Mouse (Mus musculus) adrenal gland, postnatal 10 days (tissue): ENCODE measurements at regions not wholly inside any gene's neighbourhood (a gene's known extent, or its start where the extent isn't known, plus 50 kb on each side); places are given as distances from the start of the nearest gene placed in this dataset.

Source experiments
- DNase-seq: peaks from one replicate; pipeline ENCODE4 v3.0.0; 2021; ENCODE audit warnings: mixed read lengths

- no peak for DNase-seq
Measured at GRCm38 (mm10) chr4:106043661-106044060, 254.0 kb downstream of the Gm12728 start.

- no peak for DNase-seq
Measured at GRCm38 (mm10) chr4:106048053-106048452, 258.4 kb downstream of the Gm12728 start.

GRCm38 (mm10) chr4:106048797-106049196 lies 259.1 kb downstream of the Gm12728 start:
- no peak for DNase-seq

GRCm38 (mm10) chr4:106049880-106050279 lies 260.2 kb downstream of the Gm12728 start:
- DNase-seq, result no peak

- peak; percentile 49 for DNase-seq
Measured at GRCm38 (mm10) chr4:106050297-106050696, 260.6 kb downstream of the Gm12728 start.

GRCm38 (mm10) chr4:106053496-106053895 lies 262.5 kb upstream of the Usp24 start:
- DNase-seq, result no peak

GRCm38 (mm10) chr4:106054324-106054723 lies 261.7 kb upstream of the Usp24 start:
- peak; percentile 15 for DNase-seq

GRCm38 (mm10) chr4:106062651-106063050 lies 253.4 kb upstream of the Usp24 start:
- DNase-seq, result no peak

GRCm38 (mm10) chr4:106063851-106064382 lies 252.1 kb upstream of the Usp24 start:
- DNase-seq, result no peak

- no peak for DNase-seq
Measured at GRCm38 (mm10) chr4:106067023-106067422, 249.0 kb upstream of the Usp24 start.

GRCm38 (mm10) chr4:106083546-106083945 lies 232.5 kb upstream of the Usp24 start:
- DNase-seq, result no peak

GRCm38 (mm10) chr4:106091927-106092675 lies 223.9 kb upstream of the Usp24 start:
- DNase-seq, result no peak

GRCm38 (mm10) chr4:106092676-106093070 lies 223.3 kb upstream of the Usp24 start:
- no peak for DNase-seq

GRCm38 (mm10) chr4:106093252-106093651 lies 222.8 kb upstream of the Usp24 start:
- DNase-seq, result peak; percentile 15

GRCm38 (mm10) chr4:106094882-106095556 lies 221.0 kb upstream of the Usp24 start:
- peak; percentile 51 for DNase-seq

GRCm38 (mm10) chr4:106096130-106096529 lies 219.9 kb upstream of the Usp24 start:
- DNase-seq, result no peak

- peak; percentile 25 for DNase-seq
Measured at GRCm38 (mm10) chr4:106097846-106098245, 218.2 kb upstream of the Usp24 start.

- DNase-seq, result peak; percentile 41
Measured at GRCm38 (mm10) chr4:106100211-106101025, 215.6 kb upstream of the Usp24 start.

GRCm38 (mm10) chr4:106101904-106102303 lies 214.1 kb upstream of the Usp24 start:
- no peak for DNase-seq

GRCm38 (mm10) chr4:106102451-106102977 lies 213.5 kb upstream of the Usp24 start:
- DNase-seq, result no peak

GRCm38 (mm10) chr4:106103750-106104635 lies 212.0 kb upstream of the Usp24 start:
- DNase-seq, result no peak
